Mouse (Mus musculus): ENCODE results near the gene Gm8050. TPM values are rescaled to one million over a fixed set of nuclear protein-coding genes. Genes with fewer than 3 reads are reported as not detected.

Gm8050 gene
- polyA plus RNA-seq (2017; shearing (Covaris generic)): not detected

GRCm38 (mm10) chr14:6720151-6720550, at the start of gene Gm8050:
Gm8050 (minus strand) TSS chr14:6720251.

DNA sequence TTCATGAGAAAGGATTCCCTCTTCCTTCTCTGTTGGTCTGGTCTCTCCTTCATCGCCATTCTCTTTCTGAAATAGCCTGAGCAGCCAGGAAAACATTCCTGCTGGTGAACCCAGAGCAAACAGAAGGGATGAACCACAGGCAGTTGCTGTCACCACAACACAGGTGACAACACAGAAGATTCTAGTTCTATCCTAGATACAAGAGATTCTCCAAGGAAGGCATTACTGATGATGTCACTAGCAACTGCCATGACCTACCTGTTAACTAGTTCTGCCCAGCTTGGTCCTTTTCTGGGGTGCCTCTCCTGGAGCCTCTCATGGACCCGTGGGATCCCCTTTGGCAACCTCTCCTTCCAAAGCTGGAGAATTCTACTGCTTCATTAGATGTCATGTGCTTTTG, 22.2 kb upstream of the Gm8050 start, which contains the start of gene Gm3636:
Gene Gm3636 (minus strand): TSS at position 101 of the 400 bp plus-strand sequence.

GRCm38 (mm10) chr14:6684070-6684469, 36.0 kb downstream of the Gm8050 start, which contains the start of gene Gm10251:
Gm10251 (minus strand) TSS chr14:6684170.

Other genes starting within 250 kb of the Gm8050 start
- not detected for gene Gm8356, start 183.0 kb downstream of the Gm8050 start, polyA plus RNA-seq (2017; shearing (Covaris generic))
- not detected for gene Gm3629, start 129.6 kb downstream of the Gm8050 start, polyA plus RNA-seq (2017; shearing (Covaris generic))
- 1.2 TPM for gene Gm3460, start 97.8 kb downstream of the Gm8050 start, polyA plus RNA-seq (2017; shearing (Covaris generic))
- 0.29 TPM for gene Gm10251, start 36.1 kb downstream of the Gm8050 start, polyA plus RNA-seq (2017; shearing (Covaris generic))
- gene Gm3636, start 22.1 kb upstream of the Gm8050 start, polyA plus RNA-seq (2017; shearing (Covaris generic)): 3.1 TPM
- gene Gm8362, start 54.2 kb upstream of the Gm8050 start, polyA plus RNA-seq (2017; shearing (Covaris generic)): 0.39 TPM
- gene Gm3642, start 120.1 kb upstream of the Gm8050 start, polyA plus RNA-seq (2017; shearing (Covaris generic)): not detected
- not detected for gene Gm3667, start 169.7 kb upstream of the Gm8050 start, polyA plus RNA-seq (2017; shearing (Covaris generic))